Mouse (Mus musculus) monocyte, adult 59 days (primary cell): ENCODE results near the gene 5730480H06Rik. TPM values are rescaled to one million over a fixed set of nuclear protein-coding genes. Genes with fewer than 3 reads are reported as not detected.

Source experiments
- total RNA-seq, 2 experiments: library from RNA; stranded (reverse); gene quantifications; one replicate each; pipeline ENCODE4 v1.2.4; 2023

5730480H06Rik gene
- 1 to 10 TPM; 5.9 to 8.0 TPM for total RNA-seq

DNA sequence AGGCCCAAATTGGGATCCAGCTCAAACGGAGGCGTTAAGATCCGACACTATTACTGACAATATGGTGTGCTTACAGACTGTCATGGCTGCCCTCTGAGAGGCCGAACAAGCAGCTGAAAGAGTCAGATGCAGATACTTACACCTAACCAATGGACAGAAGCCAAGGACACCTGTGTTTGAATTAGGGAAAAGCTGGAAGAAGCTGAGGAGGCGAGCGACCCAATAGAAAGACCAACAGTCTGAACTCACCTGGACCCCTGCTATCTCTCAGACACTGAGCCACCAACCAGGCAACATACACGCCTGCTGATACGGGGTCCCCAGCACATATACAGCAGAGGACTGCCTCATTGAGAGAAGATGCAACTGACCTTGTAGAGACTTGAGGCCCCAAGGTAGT, at the start of gene 5730480H06Rik:
Gene 5730480H06Rik (plus strand): TSS at position 301 of the 400 bp plus-strand sequence.

